Mouse (Mus musculus): ENCODE measurements around the gene Dnajc11.

- TF ChIP-seq CTCF (IDR thresholded peaks at IDR 0.05; ENCODE audit: extremely low read depth, insufficient read depth, low read length) = no peak
- TF ChIP-seq POLR2A (IDR thresholded peaks at IDR 0.05; ENCODE audit: extremely low read depth, insufficient read depth, low read length) = no peak
Measured at GRCm38 (mm10) chr4:151999481-151999880, 66.0 kb downstream of the Dnajc11 start.

All from cortical plate, adult 2 months (tissue).